Mouse (Mus musculus): Measurements from ENCODE around the gene Fam129a.

- TF ChIP-seq POLR2A (IDR thresholded peaks at IDR 0.05; ENCODE audit: borderline replicate concordance, extremely low read depth, low read depth, low read length) (no peak), CTCF (IDR thresholded peaks at IDR 0.05; ENCODE audit: insufficient read depth, low read length) (no peak)
Observed at GRCm38 (mm10) chr1:151706397-151706752, 135.4 kb downstream of the Fam129a start.
